Mouse (Mus musculus) stomach, postnatal 0 days (tissue): Measurements from ENCODE around the gene Wdfy4.

ENCODE experiments used
- CTCF ChIP-seq: IDR thresholded peaks from 2 replicates; pipeline ENCODE4 v1.5.1; 2016; ENCODE audit warnings: antibody characterized with exemption, low read depth, mild to moderate bottlenecking, moderate library complexity
- EP300 ChIP-seq: optimal IDR thresholded peaks from 2 replicates; pipeline ENCODE3; 2016; ENCODE audit warnings: antibody characterized with exemption

- TF ChIP-seq EP300 (no peak), CTCF (no peak)
Observed at GRCm38 (mm10) chr14:32917919-32918318, 267.4 kb downstream of the Wdfy4 start.
